Mouse (Mus musculus) ES-Bruce4 (cell line): ENCODE results near the gene Mst1.

Experiments
- CTCF ChIP-seq: IDR thresholded peaks from one replicate; pipeline ENCODE4 v1.8.1; 2011; ENCODE audit warnings: low read depth, low read length
- POLR2A ChIP-seq: IDR thresholded peaks from one replicate; pipeline ENCODE4 v1.8.1; 2011; ENCODE audit warnings: low read length; ENCODE audit not compliant: insufficient read depth

DNA sequence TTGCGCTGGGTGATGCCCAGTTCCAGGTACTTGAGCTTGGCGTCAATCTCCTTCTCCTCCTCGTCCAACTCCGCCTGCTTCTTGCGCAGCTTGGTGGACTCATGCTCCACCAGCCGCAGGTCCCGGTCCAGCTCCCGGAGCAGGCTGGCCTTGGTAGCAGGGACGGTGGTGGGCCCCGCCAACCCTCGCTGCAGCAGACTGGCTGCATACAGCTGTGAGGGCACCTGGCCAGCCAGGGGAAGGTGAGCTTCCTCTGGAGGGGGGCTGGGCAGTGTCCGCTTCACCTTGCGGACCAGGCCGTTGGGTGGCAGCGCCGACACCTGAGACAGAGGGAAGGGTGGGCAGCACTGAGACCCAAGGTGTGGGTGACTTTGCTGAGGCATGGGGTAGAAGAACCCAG is 27.6 kb downstream of the Mst1 start:
- TF ChIP-seq CTCF (no peak), POLR2A (no peak)
